Mouse (Mus musculus) midbrain, embryonic 14.5 days (tissue): ENCODE measurements around the gene Zdhhc16. TPM values are rescaled to one million over a fixed set of nuclear protein-coding genes. Genes with fewer than 3 reads are reported as not detected.

Experiments
- ATAC-seq: fragments of 200-750 bp; cut with Nextera tagmentation; 2 replicates; pipeline ENCODE4 v1.8.0; 2017; ENCODE audit warnings: moderate number of reproducible peaks, moderate library complexity; ENCODE audit not compliant: low FRiP score, low TSS enrichment
- DNase-seq: peaks from one replicate; pipeline ENCODE4 v3.0.0-alpha.2; 2015
- H3K27ac ChIP-seq: fragments of 300-500 bp; sonication (generic); replicated peaks from 2 replicates; pipeline ENCODE4 v1.5.1; 2014; ENCODE audit warnings: mild to moderate bottlenecking, low read depth, low read length, moderate library complexity
- H3K27me3 ChIP-seq: fragments of 300-500 bp; sonication (generic); 2 replicates; pipeline ENCODE4 v1.6.1; 2014; ENCODE audit warnings: low read length, control low read depth, mixed read lengths; ENCODE audit not compliant: control insufficient read depth, insufficient read depth
- H3K36me3 ChIP-seq: fragments of 300-500 bp; sonication (generic); 2 replicates; pipeline ENCODE4 v1.6.1; 2014; ENCODE audit warnings: low read length, control low read depth; ENCODE audit not compliant: control insufficient read depth, insufficient read depth
- H3K4me1 ChIP-seq: fragments of 300-500 bp; sonication (generic); 2 replicates; pipeline ENCODE4 v1.6.1; 2014; ENCODE audit warnings: mild to moderate bottlenecking, antibody characterized with exemption, low read length, control low read depth; ENCODE audit not compliant: control insufficient read depth, insufficient read depth
- H3K4me2 ChIP-seq: fragments of 300-500 bp; sonication (generic); 2 replicates; pipeline ENCODE4 v1.6.1; 2014; ENCODE audit warnings: mild to moderate bottlenecking, low read length, moderate library complexity
- H3K4me3 ChIP-seq: fragments of 300-500 bp; sonication (generic); replicated peaks from 2 replicates; pipeline ENCODE4 v1.5.1; 2014; ENCODE audit warnings: low read depth, low read length
- H3K9ac ChIP-seq: fragments of 300-500 bp; sonication (generic); replicated peaks from 2 replicates; pipeline ENCODE4 v1.6.1; 2014; ENCODE audit warnings: mild to moderate bottlenecking, low read length, moderate library complexity
- H3K9me3 ChIP-seq: fragments of 300-500 bp; sonication (generic); 2 replicates; pipeline ENCODE4 v1.6.1; 2016; ENCODE audit warnings: low read length, control low read depth, mixed read lengths; ENCODE audit not compliant: control insufficient read depth
- WGBS: fragments of 180-500 bp; shearing (Covaris S2); extraction: QIAGEN DNeasy Blood & Tissue Kit; methylation state at CpG from one replicate; pipeline ENCODE4 v1.1.7; 2014; 5-methylcytosine and 5-hydroxymethylcytosine counted together
- polyA plus RNA-seq: library from polyadenylated mRNA; unstranded; fragments of >200 nt; fragmentation: Nextera tagmentation; extraction: Ambion mirVana; gene quantifications from 2 replicates; pipeline ENCODE4 v1.2.1, GENCODE M21; 2014

The Zdhhc16 gene
- polyA plus RNA-seq, 1 experiment from 2014 or later = 72.3 TPM

DNA sequence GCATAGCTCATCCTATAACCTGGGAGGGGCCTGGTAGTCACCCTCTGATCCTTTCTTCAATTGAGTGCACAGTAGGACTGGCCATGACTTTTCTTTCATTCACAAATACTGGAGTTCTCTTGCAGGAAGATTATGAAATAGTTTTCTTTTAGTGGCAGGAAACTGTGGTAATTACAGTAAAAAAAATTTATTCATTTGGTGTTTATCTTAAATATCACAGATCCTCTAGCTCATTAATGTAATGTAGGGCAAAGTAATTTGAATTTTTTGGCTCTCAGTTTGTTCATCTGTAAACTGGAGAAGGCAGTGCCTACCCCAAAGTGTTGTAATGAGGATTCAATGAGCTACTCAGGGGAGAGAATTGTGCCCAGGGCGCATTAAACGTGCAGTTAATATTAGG is 59.7 kb downstream of the Zdhhc16 start:
- H3K27me3 ChIP-seq = no peaks in the 10 kb centered on the region
- H3K9me3 ChIP-seq = no peaks in the 10 kb centered on the region
- 94% methylated on average over 2 of the region's 2 CpGs for WGBS

DNA sequence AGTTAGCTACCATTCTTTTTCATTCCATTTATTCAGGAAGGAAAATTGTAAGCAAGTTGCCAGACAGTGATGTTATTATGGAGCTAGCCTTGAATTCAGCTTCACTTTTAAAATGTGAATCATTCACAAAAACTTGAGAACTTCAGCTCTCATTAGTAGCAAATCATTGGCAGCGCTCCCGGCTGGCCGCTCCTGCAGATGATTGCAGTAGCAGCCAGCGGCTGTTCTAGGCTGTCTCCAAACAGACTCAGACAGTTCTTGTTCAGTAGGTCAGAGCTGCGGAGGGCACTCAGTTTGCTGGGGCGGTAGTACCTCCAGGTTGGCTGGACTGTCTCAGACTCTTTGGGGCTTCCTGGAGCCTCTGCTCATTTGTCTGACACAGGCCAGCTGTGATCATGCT is 60.2 kb downstream of the Zdhhc16 start:
- 89% methylated on average over 6 of the region's 6 CpGs for WGBS
- Histone ChIP-seq H3K27ac (no peak overlapping the region), H3K9ac (no peak overlapping the region), H3K4me2 (no peak overlapping the region), H3K27me3 (no peaks in the 10 kb centered on the region), H3K9me3 (no peaks in the 10 kb centered on the region), H3K4me1 (no peaks in the 10 kb centered on the region), H3K4me3 (no peak overlapping the region), H3K36me3 (no peaks in the 10 kb centered on the region)
- ATAC-seq (no peak), DNase-seq (no peak)

More for the DNA sequence above, 59.7 kb downstream of the Zdhhc16 start:
- H3K4me3 ChIP-seq = no peak overlapping the region
- H3K4me2 ChIP-seq = no peak overlapping the region
- no peaks in the 10 kb centered on the region for H3K4me1 ChIP-seq
- no peak overlapping the region for H3K27ac ChIP-seq
- no peak overlapping the region for H3K9ac ChIP-seq
- no peak for ATAC-seq
- no peak for DNase-seq
- H3K36me3 ChIP-seq = no peaks in the 10 kb centered on the region

Other genes starting within 250 kb of the Zdhhc16 start
- gene Slit1, start 189.8 kb upstream of the Zdhhc16 start, polyA plus RNA-seq = 20.6 and 27.9 TPM in 2 replicates
- gene Arhgap19, start 131.4 kb upstream of the Zdhhc16 start, polyA plus RNA-seq = 4.7 and 8.5 TPM in 2 replicates
- gene Frat1, start 103.5 kb upstream of the Zdhhc16 start, polyA plus RNA-seq = 30.6 and 32.7 TPM in 2 replicates
- 5.6 and 7.3 TPM in 2 replicates for gene Frat2, start 85.3 kb upstream of the Zdhhc16 start, polyA plus RNA-seq
- 12.5 TPM in 2 replicates for gene Rrp12, start 37.3 kb upstream of the Zdhhc16 start, polyA plus RNA-seq
- 451 and 465 TPM in 2 replicates for gene Pgam1, start 21.6 kb upstream of the Zdhhc16 start, polyA plus RNA-seq
- gene Exosc1, start 57 bp upstream of the Zdhhc16 start, polyA plus RNA-seq = 56.4 and 57.4 TPM in 2 replicates
- 28.1 and 30.4 TPM in 2 replicates for gene Mms19, start 47.7 kb downstream of the Zdhhc16 start, polyA plus RNA-seq
- 6.3 and 6.9 TPM in 2 replicates for gene Ubtd1, start 48.3 kb downstream of the Zdhhc16 start, polyA plus RNA-seq
- gene Ankrd2, start 102.5 kb downstream of the Zdhhc16 start, polyA plus RNA-seq = 0.45 and 1.00 TPM in 2 replicates
- gene Hoga1, start 112.1 kb downstream of the Zdhhc16 start, polyA plus RNA-seq = 0.94 and 1.3 TPM in 2 replicates
- gene 4933411K16Rik, start 118.8 kb downstream of the Zdhhc16 start, polyA plus RNA-seq = not detected in 2 replicates
- 144 and 145 TPM in 2 replicates for gene Morn4, start 152.9 kb downstream of the Zdhhc16 start, polyA plus RNA-seq
- gene Pi4k2a, start 157.0 kb downstream of the Zdhhc16 start, polyA plus RNA-seq = 33.1 and 40.8 TPM in 2 replicates
- 5.8 and 6.0 TPM in 2 replicates for gene Avpi1, start 195.6 kb downstream of the Zdhhc16 start, polyA plus RNA-seq
- gene Marveld1, start 213.9 kb downstream of the Zdhhc16 start, polyA plus RNA-seq = 1.5 and 1.8 TPM in 2 replicates
- gene Zfyve27, start 230.5 kb downstream of the Zdhhc16 start, polyA plus RNA-seq = 35.5 and 46.2 TPM in 2 replicates